Mouse (Mus musculus) lung, adult 2 months (tissue): ENCODE data around the gene 1810009A15Rik. TPM values are rescaled to one million over a fixed set of nuclear protein-coding genes. Genes with fewer than 3 reads are reported as not detected.

Experiments
- DNase-seq: peaks from one replicate; pipeline ENCODE4 v3.0.0; 2022
- H3K4me1 ChIP-seq: fragments of 200-500 bp; 2 replicates; pipeline ENCODE4 v1.6.1; 2011; ENCODE audit warnings: low read length; ENCODE audit not compliant: control insufficient read depth, insufficient read depth
- H3K4me3 ChIP-seq: fragments of 200-500 bp; replicated peaks from 2 replicates; pipeline ENCODE3; 2011; ENCODE audit warnings: low read depth, mild to moderate bottlenecking, control low read depth, low read length; ENCODE audit errors: extremely low read depth
- CTCF ChIP-seq: fragments of 200-500 bp; IDR thresholded peaks from 2 replicates; pipeline ENCODE4 v1.5.1; 2011; ENCODE audit warnings: mild to moderate bottlenecking, low read length, control low read depth; ENCODE audit not compliant: insufficient read depth
- POLR2A ChIP-seq: fragments of 200-500 bp; IDR thresholded peaks from 2 replicates; pipeline ENCODE4 v1.6.1; 2011; ENCODE audit warnings: low read depth, mild to moderate bottlenecking, control low read depth, low read length, borderline replicate concordance; ENCODE audit errors: extremely low read depth
- WGBS: fragments of 180-500 bp; shearing (Covaris S2); methylation state at CpG from one replicate; pipeline ENCODE4 v1.1.7; 2018; 5-methylcytosine and 5-hydroxymethylcytosine counted together
- polyA plus RNA-seq: library from polyadenylated mRNA; depleted of rRNA; stranded (reverse); fragments of >200 nt; gene quantifications from 2 replicates; pipeline ENCODE4 v1.2.3, GENCODE M21; 2012; rRNA removed

1810009A15Rik gene
- polyA plus RNA-seq, result 11.8 and 15.4 TPM in 2 replicates

GRCm38 (mm10) chr19:8888511-8889385 is at the start of gene 1810009A15Rik, which contains the start of gene Gm49416:
1810009A15Rik (plus strand) TSS chr19:8888853.
Gm49416 (plus strand) TSS chr19:8888926.
- Histone ChIP-seq H3K4me3 (peak within 1 kb of the TSS; percentile 96), H3K4me1 (peaks cover 3% of the 10 kb centered on the region; the same call in 1 of the 2 replicates)
- under 1% methylated on average over 58 of the region's 58 CpGs for WGBS
- peak; percentile 90 for DNase-seq
- TF ChIP-seq CTCF, result no peak
- no peak; the same call in 1 of the 2 replicates for TF ChIP-seq POLR2A

DNA sequence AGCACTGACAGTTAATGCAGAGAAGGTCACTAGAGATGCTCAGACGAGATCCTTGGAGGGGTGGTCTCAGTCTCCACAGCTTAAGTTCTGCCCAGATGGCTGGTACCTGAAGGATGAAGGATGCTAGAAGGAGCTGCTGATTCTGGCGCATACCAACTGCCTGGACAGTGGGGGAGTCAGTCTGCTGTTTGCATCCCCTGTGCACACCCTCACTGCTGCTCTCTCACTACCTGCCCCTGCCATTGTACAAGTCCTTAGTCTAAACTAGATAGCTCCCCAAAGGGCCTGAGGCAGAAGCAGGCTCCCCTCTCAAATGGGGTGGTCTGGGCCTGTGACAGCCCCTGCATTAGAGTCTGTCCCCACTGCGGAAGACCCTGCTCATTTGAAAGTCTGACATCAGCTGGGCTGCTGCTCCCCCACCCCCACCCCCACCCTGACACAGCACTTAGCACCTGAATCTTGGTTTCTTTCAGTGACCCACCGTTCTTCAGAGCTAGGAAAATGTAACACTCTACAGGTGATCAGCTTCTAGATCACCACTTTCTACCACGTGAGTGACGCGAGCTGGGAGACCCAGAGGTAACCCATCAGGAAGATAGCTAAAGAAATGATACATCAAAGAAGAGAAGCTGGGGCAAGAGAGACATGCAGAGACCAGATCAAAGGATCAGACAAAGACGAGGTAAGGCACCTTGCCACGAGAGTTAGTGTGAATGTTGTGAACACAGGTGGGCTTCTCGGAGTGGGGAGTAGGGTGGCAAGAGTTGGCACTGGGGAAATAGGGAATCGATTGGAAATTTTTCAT is 49.3 kb upstream of the 1810009A15Rik start, which contains the start of gene Gng3:
Gene Gng3 (minus strand): TSS at position 92 of the 805 bp plus-strand sequence.
- no peak for DNase-seq
- 81% methylated on average over 11 of the region's 11 CpGs for WGBS
- peaks cover 8% of the 10 kb centered on the region; the same call in 1 of the 2 replicates for H3K4me1 ChIP-seq
- TF ChIP-seq CTCF (no peak), POLR2A (no peak)
- peak within 1 kb of the TSS; percentile 72 for H3K4me3 ChIP-seq

GRCm38 (mm10) chr19:8839908-8840791 is 48.5 kb upstream of the 1810009A15Rik start:
- TF ChIP-seq POLR2A (peak; percentile 65; the same call in 1 of the 2 replicates), CTCF (no peak)
- WGBS, result 27% methylated on average over 29 of the region's 29 CpGs
- peak; percentile 75 for DNase-seq
- Histone ChIP-seq H3K4me3 (peak overlapping the region; percentile 74), H3K4me1 (peaks cover 8% of the 10 kb centered on the region; the same call in 1 of the 2 replicates)

GRCm38 (mm10) chr19:8841012-8841411 is 47.6 kb upstream of the 1810009A15Rik start:
- H3K4me1 ChIP-seq, result peaks cover 8% of the 10 kb centered on the region; the same call in 1 of the 2 replicates
- WGBS, result 84% methylated on average over 7 of the region's 7 CpGs
- no peak for TF ChIP-seq POLR2A
- no peak for TF ChIP-seq CTCF
- H3K4me3 ChIP-seq, result no peak overlapping the region
- no peak for DNase-seq

DNA sequence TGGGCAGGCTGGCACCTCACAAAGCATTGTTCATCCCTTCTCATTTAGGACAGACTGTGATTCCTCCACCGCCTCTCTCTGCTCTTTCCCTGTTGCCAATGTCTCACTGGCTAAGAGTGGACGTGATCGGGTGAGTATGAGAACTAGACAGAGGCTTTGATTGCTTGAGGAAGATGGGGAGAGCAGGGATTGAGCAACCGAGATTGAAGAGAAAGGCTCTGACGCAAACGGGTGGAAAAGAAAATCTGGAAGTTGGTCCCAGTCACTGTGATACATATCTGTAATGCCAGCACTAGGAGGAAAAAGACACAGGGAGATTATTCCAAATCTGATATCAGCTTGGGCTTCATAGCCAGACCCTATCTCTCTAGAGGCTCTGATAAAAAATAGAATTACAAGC is 45.7 kb upstream of the 1810009A15Rik start:
- DNase-seq, result no peak
- H3K4me3 ChIP-seq, result no peak overlapping the region
- 74% methylated on average over 6 of the region's 6 CpGs for WGBS
- no peak for TF ChIP-seq POLR2A
- no peak for TF ChIP-seq CTCF
- peaks cover 8% of the 10 kb centered on the region; the same call in 1 of the 2 replicates for H3K4me1 ChIP-seq

- no peak for TF ChIP-seq POLR2A
- peak; percentile 51; the same call in 1 of the 2 replicates for TF ChIP-seq CTCF
- WGBS, result 49% methylated on average over 5 of the region's 5 CpGs
- peaks cover 3% of the 10 kb centered on the region; the same call in 1 of the 2 replicates for H3K4me1 ChIP-seq
- H3K4me3 ChIP-seq, result no peak overlapping the region
- DNase-seq, result peak; percentile 67
Observed at GRCm38 (mm10) chr19:8844371-8845129, 44.1 kb upstream of the 1810009A15Rik start.

- Histone ChIP-seq H3K4me1 (no peaks in the 10 kb centered on the region), H3K4me3 (no peak overlapping the region)
- no peak for DNase-seq
- no peak for TF ChIP-seq POLR2A
- TF ChIP-seq CTCF, result no peak
- WGBS, result 82% methylated on average over 5 of the region's 5 CpGs
Observed at GRCm38 (mm10) chr19:8848356-8848755, 40.3 kb upstream of the 1810009A15Rik start.

DNA sequence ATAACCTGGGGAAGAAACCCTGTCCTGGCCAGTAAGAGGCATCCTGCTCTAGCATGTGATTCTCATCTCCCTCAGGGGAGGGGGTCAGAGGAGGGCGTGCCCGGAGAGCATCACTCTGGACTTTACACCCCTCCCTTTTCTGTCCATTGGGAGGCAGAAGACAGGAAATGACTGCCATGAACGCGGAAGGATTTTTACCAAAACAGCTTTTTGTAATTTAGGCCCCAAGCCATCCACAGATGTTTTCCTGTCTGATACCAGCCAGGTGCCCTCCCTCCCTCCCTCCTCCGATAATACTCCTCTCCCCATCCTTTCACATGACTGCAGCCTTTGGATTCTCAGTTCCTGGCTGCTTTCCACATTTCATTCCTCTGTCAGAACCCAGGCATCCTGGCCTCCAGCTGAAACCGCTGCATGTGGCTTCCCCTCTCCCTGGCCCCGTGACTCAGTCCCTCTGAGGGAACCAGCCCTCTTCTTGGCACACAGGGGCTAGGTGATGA is 38.2 kb upstream of the 1810009A15Rik start, which contains the start of gene Lrrn4cl:
Gene Lrrn4cl (plus strand): TSS at position 367 of the 500 bp plus-strand sequence.
- WGBS, result 26% methylated on average over 7 of the region's 7 CpGs

DNA sequence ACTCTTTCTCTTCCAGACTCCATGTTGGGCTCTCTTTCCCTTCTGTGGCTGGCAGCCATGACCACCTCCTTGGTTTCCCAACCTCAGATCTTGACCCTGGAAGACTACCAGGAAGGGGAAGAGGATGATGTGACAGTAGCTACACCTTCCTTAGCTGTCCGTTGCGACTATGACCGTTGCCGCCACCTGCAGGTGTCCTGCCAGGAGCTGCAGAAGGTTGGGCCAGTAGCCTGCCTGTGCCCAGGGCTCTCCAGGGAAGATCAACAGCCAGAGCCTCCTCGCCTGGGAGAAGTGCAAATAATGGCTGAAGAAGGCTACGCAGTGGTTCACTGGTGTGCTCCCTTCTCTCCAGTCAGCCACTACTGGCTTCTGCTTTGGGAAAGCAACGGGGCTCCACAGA is 37.0 kb upstream of the 1810009A15Rik start:
- H3K4me3 ChIP-seq, result no peak overlapping the region
- peak; percentile 43 for DNase-seq
- 42% methylated on average over 7 of the region's 7 CpGs for WGBS
- H3K4me1 ChIP-seq, result no peaks in the 10 kb centered on the region
- TF ChIP-seq CTCF, result peak; percentile 22; the same call in 1 of the 2 replicates
- TF ChIP-seq POLR2A, result no peak

More for the DNA sequence above, 38.2 kb upstream of the 1810009A15Rik start, which contains the start of gene Lrrn4cl:
- TF ChIP-seq POLR2A, result no peak
- TF ChIP-seq CTCF, result no peak
- H3K4me3 ChIP-seq, result no peak within 1 kb of the TSS
- no peaks in the 10 kb centered on the region for H3K4me1 ChIP-seq
- DNase-seq, result no peak
